Mouse (Mus musculus) liver, embryonic 16.5 days (tissue): ENCODE measurements around the gene Ppp1r13b. TPM values are rescaled to one million over a fixed set of nuclear protein-coding genes. Genes with fewer than 3 reads are reported as not detected.
A peak's percentile ranks its signal among the peaks of the same experiment; 100 is the strongest.
"Not testable (repeated sequence)": the region's sequence is repeated elsewhere in the genome, so short reads cannot be mapped to it uniquely, and the experiment has no call there.

Experiments
- ATAC-seq: fragments of 200-750 bp; cut with Nextera tagmentation; 2 replicates; pipeline ENCODE4 v1.8.0; 2017; ENCODE audit warnings: low read depth, mild to moderate bottlenecking, moderate number of reproducible peaks, moderate library complexity
- H3K27ac ChIP-seq: fragments of 300-500 bp; sonication (generic); 2 replicates; pipeline ENCODE4 v1.5.1; 2014; ENCODE audit warnings: mild to moderate bottlenecking, low read length
- H3K27me3 ChIP-seq: fragments of 300-500 bp; sonication (generic); 2 replicates; pipeline ENCODE4 v1.6.1; 2014; ENCODE audit warnings: low read depth, low read length, mixed read lengths; ENCODE audit not compliant: control insufficient read depth, insufficient read depth
- H3K36me3 ChIP-seq: fragments of 300-500 bp; sonication (generic); 2 replicates; pipeline ENCODE4 v1.6.1; 2014; ENCODE audit warnings: mild to moderate bottlenecking; ENCODE audit not compliant: control insufficient read depth, insufficient read depth
- H3K4me1 ChIP-seq: fragments of 300-500 bp; sonication (generic); 2 replicates; pipeline ENCODE4 v1.6.1; 2014; ENCODE audit warnings: low read depth, low read length, mixed read lengths; ENCODE audit not compliant: control insufficient read depth
- H3K4me2 ChIP-seq: fragments of 300-500 bp; sonication (generic); 2 replicates; pipeline ENCODE4 v1.6.1; 2014; ENCODE audit warnings: low read depth, low read length, mixed read lengths
- H3K4me3 ChIP-seq: fragments of 300-500 bp; sonication (generic); 2 replicates; pipeline ENCODE4 v1.5.1; 2014; ENCODE audit warnings: low read depth, mild to moderate bottlenecking, low read length
- H3K9ac ChIP-seq: fragments of 300-500 bp; sonication (generic); 2 replicates; pipeline ENCODE4 v1.6.1; 2014; ENCODE audit warnings: low read depth, low read length
- H3K9me3 ChIP-seq: fragments of 300-500 bp; sonication (generic); replicated peaks from 2 replicates; pipeline ENCODE4 v1.6.1; 2016; ENCODE audit warnings: low read length; ENCODE audit not compliant: control insufficient read depth
- WGBS: fragments of 180-500 bp; shearing (Covaris S2); extraction: QIAGEN DNeasy Blood & Tissue Kit; methylation state at CpG from one replicate; pipeline ENCODE4 v1.1.7; 2014; ENCODE audit not compliant: insufficient replicate concordance; 5-methylcytosine and 5-hydroxymethylcytosine counted together
- polyA plus RNA-seq: library from polyadenylated mRNA; unstranded; fragments of >200 nt; fragmentation: Nextera tagmentation; extraction: Ambion mirVana; gene quantifications from 2 replicates; pipeline ENCODE4 v1.2.1, GENCODE M21; 2015

The Ppp1r13b gene
- polyA plus RNA-seq, result 1.4 and 1.9 TPM in 2 replicates

DNA sequence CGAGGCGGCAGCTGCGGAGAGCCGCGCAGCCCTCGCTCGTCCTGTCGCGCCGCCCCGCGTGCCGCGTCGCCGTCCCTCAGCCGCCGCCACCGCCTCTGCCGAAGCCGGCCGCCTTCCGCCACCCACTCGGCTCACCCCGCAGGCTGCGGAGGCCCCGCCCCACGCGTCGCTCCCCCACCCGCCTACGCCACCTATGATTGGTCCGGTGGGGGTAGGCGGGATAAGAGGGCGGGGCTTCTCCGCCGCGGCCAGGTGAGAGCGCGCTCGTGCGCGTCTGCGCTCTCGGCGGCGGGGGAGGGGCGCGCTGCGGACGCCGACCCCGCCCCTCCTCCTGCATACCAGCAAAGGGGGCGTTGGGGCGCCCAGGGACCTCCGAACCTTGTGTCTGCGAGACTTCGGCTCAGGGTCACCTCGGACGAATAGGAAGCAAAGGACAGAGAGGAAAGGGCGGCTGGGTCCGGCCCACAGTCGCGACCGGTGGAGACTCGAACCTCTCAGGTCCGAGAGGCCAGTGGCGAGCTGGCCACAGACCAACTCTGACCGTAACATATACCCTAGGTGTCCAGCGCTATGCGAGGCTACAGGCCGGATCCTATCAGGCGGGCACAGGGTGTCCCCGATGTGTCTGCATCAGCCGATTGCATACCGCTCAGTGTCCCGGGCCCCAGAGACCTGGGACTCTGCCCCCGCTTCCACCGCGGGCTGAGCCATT lies at the start of gene Ppp1r13b:
Gene Ppp1r13b (minus strand): TSS at position 141 of the 712 bp plus-strand sequence.
- peak within 1 kb of the TSS; percentile 92 for H3K27ac ChIP-seq
- under 1% methylated on average over 68 of the region's 80 CpGs for WGBS
- peak within 1 kb of the TSS; percentile 79 for H3K9ac ChIP-seq
- ATAC-seq, result peak; percentile 95
- H3K9me3 ChIP-seq, result no peaks in the 10 kb centered on the region
- no peaks in the 10 kb centered on the region for H3K27me3 ChIP-seq
- H3K4me1 ChIP-seq, result peaks cover 22% of the 10 kb centered on the region
- peak within 1 kb of the TSS; percentile 79 for H3K4me3 ChIP-seq
- H3K4me2 ChIP-seq, result peak within 1 kb of the TSS; percentile 98
- no peaks in the 10 kb centered on the region for H3K36me3 ChIP-seq

GRCm38 (mm10) chr12:111956173-111956572 lies 48.3 kb upstream of the Ppp1r13b start:
- 64% methylated on average over 5 of the region's 5 CpGs for WGBS
- Histone ChIP-seq H3K4me3 (no peak overlapping the region), H3K4me1 (peaks cover 2% of the 10 kb centered on the region; the same call in 1 of the 2 replicates), H3K9ac (no peak overlapping the region), H3K9me3 (no peaks in the 10 kb centered on the region), H3K27me3 (no peaks in the 10 kb centered on the region), H3K4me2 (no peak overlapping the region), H3K27ac (no peak overlapping the region), H3K36me3 (peaks cover 17% of the 10 kb centered on the region)
- peak; percentile 26; the same call in 1 of the 2 replicates for ATAC-seq

DNA sequence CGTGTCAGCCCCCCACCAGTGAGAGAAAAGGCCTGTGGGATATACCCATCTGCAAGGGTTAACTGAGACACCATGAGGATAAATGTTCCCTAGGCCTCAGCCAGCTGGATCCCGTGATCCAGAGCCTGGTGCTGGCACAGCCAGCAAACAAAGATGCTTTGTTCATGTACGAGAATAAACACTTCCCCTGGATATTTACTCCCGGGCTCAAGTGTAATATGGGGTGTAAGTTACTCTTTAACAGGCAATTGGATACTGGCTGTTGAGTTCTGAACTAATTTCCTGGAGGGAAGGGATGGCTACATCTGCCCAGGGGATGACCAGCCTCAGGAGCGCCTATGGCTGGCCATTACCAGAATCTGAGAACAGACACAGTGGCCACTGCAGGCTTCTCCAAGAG lies 43.8 kb upstream of the Ppp1r13b start:
- Histone ChIP-seq H3K4me1 (peaks cover 2% of the 10 kb centered on the region; the same call in 1 of the 2 replicates), H3K4me2 (no peak overlapping the region), H3K36me3 (no peaks in the 10 kb centered on the region), H3K9me3 (no peaks in the 10 kb centered on the region), H3K27ac (no peak overlapping the region), H3K4me3 (no peak overlapping the region), H3K27me3 (no peaks in the 10 kb centered on the region), H3K9ac (no peak overlapping the region)
- peak; percentile 53; the same call in 1 of the 2 replicates for ATAC-seq
- 55% methylated on average over 5 of the region's 5 CpGs for WGBS

- Histone ChIP-seq H3K27me3 (no peaks in the 10 kb centered on the region), H3K4me2 (no peak overlapping the region), H3K9ac (no peak overlapping the region), H3K36me3 (no peaks in the 10 kb centered on the region), H3K4me1 (peaks cover 7% of the 10 kb centered on the region), H3K27ac (no peak overlapping the region), H3K4me3 (no peak overlapping the region), H3K9me3 (no peaks in the 10 kb centered on the region)
- WGBS, result 53% methylated on average over 5 of the region's 5 CpGs
- ATAC-seq, result no peak
Measured at GRCm38 (mm10) chr12:111950486-111950885, 42.6 kb upstream of the Ppp1r13b start.

- no peak overlapping the region for H3K4me2 ChIP-seq
- no peak overlapping the region for H3K9ac ChIP-seq
- H3K27ac ChIP-seq, result no peak overlapping the region
- no peaks in the 10 kb centered on the region for H3K9me3 ChIP-seq
- no peaks in the 10 kb centered on the region for H3K27me3 ChIP-seq
- 11% methylated on average over 2 of the region's 2 CpGs for whole genome bisulfite sequencing
- H3K4me3 ChIP-seq, result no peak overlapping the region
- ATAC-seq, result no peak
- H3K36me3 ChIP-seq, result no peaks in the 10 kb centered on the region
- H3K4me1 ChIP-seq, result peaks cover 25% of the 10 kb centered on the region
Measured at GRCm38 (mm10) chr12:111946716-111947115, 38.8 kb upstream of the Ppp1r13b start.

DNA sequence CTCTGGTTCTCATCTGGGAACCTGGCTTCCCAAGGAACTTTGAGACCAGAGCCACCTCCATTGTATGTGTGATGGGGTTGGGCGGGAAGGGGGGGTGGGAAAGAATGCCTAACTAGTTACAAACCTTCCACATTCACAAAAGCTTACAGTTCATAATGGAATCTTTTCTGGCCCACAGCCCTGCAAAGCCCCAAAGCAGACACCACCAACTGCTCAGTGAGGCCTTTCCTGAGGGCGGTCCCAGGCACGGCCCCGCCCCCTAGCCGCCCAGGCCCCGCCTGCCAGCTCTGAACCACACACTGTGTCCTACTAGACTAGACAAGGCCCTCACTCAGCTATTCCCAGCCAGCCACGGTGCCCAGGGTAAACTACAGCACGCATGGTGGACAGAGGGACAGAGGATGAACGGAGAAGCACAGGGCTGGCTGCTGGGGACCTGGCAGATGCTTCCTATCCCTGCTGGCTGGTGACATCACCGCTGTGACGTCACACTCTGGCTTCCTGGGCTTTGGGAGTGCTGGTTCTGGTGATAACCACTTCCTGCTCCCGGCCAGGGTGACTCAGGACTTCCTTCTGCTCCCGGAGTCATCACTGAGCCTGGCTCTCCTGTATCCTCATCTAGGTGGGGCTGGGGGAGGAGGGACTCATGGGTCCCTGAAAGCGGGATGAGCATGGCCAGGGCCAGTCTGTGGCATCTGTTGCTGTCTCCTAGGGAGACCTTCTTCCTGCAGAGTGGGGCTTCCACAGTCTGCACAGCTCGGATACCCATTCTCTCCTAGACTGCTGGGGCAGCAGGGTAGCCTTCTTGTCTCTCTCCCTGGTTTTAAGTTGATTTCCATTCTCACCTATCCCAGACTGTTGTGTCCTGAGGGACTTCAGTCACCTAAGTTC lies 38.1 kb upstream of the Ppp1r13b start:
- H3K9ac ChIP-seq, H3K4me3 ChIP-seq, H3K27me3 ChIP-seq, H3K9me3 ChIP-seq, H3K36me3 ChIP-seq: not testable (repeated sequence)
- peak overlapping the region; percentile 70 for H3K27ac ChIP-seq
- ATAC-seq, result peak; percentile 58
- H3K4me2 ChIP-seq, result peak overlapping the region; percentile 6; the same call in 1 of the 2 replicates
- peaks cover 23% of the 10 kb centered on the region for H3K4me1 ChIP-seq
- WGBS, result 11% methylated on average over 6 of the region's 15 CpGs

DNA sequence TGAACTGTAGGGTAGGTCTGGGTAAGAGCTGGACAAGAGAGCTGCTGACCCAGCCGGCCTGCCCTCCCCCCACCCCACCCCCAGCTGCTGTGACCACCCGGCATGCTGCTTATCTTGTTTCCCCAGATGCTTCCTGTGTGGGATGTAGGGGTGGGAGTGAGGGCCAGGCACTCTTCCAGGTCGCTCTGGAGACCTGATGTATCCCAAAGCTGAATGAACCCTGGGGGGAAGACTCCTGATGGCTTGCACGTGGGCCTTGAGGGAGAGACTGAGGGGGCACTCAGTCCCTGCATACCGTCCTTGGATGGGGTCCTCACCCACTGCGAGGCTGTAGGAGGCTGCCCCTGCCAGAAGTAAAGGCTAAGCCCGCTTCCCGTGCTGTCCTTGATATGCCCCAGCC lies 37.2 kb upstream of the Ppp1r13b start:
- no peaks in the 10 kb centered on the region for H3K9me3 ChIP-seq
- peak; percentile 43 for ATAC-seq
- 0 out of 2 replicates have a peak overlapping the region, but pooled peaks have one; percentile 12 for H3K9ac ChIP-seq
- peak overlapping the region; percentile 70 for H3K27ac ChIP-seq
- no peaks in the 10 kb centered on the region for H3K27me3 ChIP-seq
- no peaks in the 10 kb centered on the region for H3K36me3 ChIP-seq
- WGBS, result 2% methylated on average over 8 of the region's 8 CpGs
- H3K4me3 ChIP-seq, result no peak overlapping the region
- peak overlapping the region; percentile 34; the same call in 1 of the 2 replicates for H3K4me2 ChIP-seq
- H3K4me1 ChIP-seq, result peaks cover 23% of the 10 kb centered on the region

DNA sequence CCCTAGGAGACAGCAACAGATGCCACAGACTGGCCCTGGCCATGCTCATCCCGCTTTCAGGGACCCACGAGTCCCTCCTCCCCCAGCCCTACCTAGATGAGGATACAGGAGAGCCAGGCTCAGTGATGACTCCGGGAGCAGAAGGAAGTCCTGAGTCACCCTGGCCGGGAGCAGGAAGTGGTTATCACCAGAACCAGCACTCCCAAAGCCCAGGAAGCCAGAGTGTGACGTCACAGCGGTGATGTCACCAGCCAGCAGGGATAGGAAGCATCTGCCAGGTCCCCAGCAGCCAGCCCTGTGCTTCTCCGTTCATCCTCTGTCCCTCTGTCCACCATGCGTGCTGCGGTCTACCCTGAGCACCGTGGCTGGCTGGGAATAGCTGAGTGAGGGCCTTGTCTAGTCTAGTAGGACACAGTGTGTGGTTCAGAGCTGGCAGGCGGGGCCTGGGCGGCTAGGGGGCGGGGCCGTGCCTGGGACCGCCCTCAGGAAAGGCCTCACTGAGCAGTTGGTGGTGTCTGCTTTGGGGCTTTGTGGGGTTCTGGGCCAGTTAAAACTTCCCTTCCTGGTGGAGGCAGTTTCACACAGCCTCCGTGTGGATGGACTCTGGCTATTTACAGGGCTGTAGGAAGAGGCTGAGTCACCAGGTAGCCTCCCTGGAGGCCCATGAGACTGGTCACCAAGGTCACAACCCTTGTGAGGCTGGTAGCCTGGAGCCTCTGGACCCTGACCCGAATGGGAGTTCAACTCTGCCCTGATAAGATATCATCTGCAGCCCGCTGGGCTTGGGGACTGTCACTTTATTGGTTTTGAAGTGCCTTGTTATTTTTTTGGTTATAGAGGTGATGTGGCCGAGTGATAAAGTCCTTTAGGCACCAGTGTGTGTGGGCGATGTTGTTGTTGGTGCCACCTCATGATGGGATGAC lies 36.4 kb upstream of the Ppp1r13b start:
- H3K9ac ChIP-seq, result 0 out of 2 replicates have a peak overlapping the region, but pooled peaks have one; percentile 12
- not testable (repeated sequence) for H3K36me3 ChIP-seq, H3K27me3 ChIP-seq, H3K9me3 ChIP-seq
- peak overlapping the region; percentile 34 for H3K4me2 ChIP-seq
- WGBS, result 6% methylated on average over 11 of the region's 20 CpGs
- H3K4me1 ChIP-seq, result peaks cover 23% of the 10 kb centered on the region
- peak overlapping the region; percentile 67 for H3K27ac ChIP-seq
- ATAC-seq, result peak; percentile 72
- H3K4me3 ChIP-seq, result peak overlapping the region; percentile 11
